Mouse (Mus musculus): ENCODE measurements at regions not wholly inside any gene's neighbourhood (a gene's known extent, or its start where the extent isn't known, plus 50 kb on each side); places are given as distances from the start of the nearest gene placed in this dataset.

DNA sequence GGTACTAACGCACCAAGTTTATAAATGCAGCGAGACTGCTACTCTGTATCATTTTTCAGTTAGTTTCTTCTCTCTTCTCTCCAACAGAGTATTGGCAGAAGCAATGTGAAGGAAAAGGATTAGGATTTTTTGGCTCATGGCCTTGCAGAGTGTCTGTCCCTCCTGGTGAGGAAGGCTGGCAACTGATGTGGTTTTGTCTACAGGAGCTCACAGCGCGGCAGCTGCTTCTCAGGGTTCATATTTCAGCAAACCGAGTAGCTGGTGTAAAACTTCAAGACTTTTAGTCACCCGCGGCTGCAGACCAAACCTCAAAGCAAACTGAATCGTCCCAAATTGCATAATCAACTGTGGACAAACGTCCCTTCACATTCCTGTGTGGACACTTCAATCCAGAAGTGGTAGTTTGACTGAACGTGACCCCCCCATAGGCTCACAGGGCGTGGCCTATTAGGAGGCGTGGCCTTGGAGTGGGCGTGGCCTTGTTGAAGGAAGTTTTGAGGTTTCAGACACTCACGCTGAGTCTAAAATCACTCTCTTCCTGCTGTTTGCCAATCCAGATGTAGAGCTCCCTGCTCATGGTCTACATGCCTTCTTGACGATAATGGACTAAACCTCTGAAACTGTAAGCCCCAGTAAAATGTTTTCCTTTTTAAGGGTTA, 147.7 kb upstream of the Trpc7 start:
- TF ChIP-seq RCOR1 (conservative IDR thresholded peaks at IDR 0.05; ENCODE audit: low read depth, low read length) = no peak
- no peak for TF ChIP-seq CTCF (conservative IDR thresholded peaks at IDR 0.05 in 1 of 2, IDR thresholded peaks at IDR 0.05 in 1 of 2; ENCODE audit: low read depth in 2 of 2, low read length in 2 of 2)
- TF ChIP-seq JUND (conservative IDR thresholded peaks at IDR 0.05; ENCODE audit: low read depth, low read length) = no peak
- TF ChIP-seq POLR2A (IDR thresholded peaks at IDR 0.05; ENCODE audit: low read depth, low read length) = no peak
- no peak for TF ChIP-seq CHD2 (IDR thresholded peaks at IDR 0.05; ENCODE audit: low read length)
- no peak for TF ChIP-seq MAZ (IDR thresholded peaks at IDR 0.05; ENCODE audit: low read depth, low read length)
- no peak for TF ChIP-seq MAFK (IDR thresholded peaks at IDR 0.05; ENCODE audit: insufficient replicate concordance, low read length)
- TF ChIP-seq MYC (IDR thresholded peaks at IDR 0.05; ENCODE audit: low read depth, low read length) = no peak
- no peak for TF ChIP-seq UBTF (IDR thresholded peaks at IDR 0.05; ENCODE audit: low read depth, low read length)
- TF ChIP-seq EP300 (IDR thresholded peaks at IDR 0.05; ENCODE audit: low read length) = no peak

All from CH12.LX (cell line).